In the genomic region with DNA sequence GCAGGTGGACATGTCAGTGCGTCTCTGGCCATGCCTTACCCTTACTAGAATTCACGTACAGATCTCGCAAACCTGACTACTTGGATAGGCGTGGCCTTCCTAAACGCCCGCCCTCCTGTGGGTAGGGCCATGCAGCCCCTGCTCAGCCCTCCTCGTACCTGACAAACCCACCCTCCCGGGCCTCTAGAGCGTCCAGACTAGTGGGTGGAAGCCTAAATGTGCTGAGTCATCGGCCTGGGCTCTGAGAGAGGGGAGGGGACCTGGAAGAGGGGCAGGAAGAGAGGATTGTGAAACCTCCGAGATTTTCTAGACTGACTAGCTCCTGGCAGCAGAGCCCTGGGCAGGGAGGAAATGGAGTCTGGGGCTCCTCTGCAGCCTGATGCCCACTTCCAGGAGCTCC, we compare ENCODE assay signal across 8 mouse cellular contexts. TPM values are rescaled to one million over a fixed set of nuclear protein-coding genes. Genes with fewer than 3 reads are reported as not detected.
DNase-seq lines count a peak whose midpoint lies in the region; ATAC-seq and TF ChIP-seq lines count a peak whose summit lies in the region.

No protein-coding gene starts in this region.

- TF ChIP-seq CTCF in stomach, postnatal 0 days (IDR thresholded peaks at IDR 0.05; ENCODE audit: low read depth) = 0 out of 2 replicates have a peak, but pooled peaks have one; percentile 3

- DNase-seq in 3134 (ENCODE audit: extremely low read depth, insufficient read length, low spot score) (peak; percentile 80), ES-E14 (ENCODE audit: low read depth, low spot score) (peak; percentile 85)
- peak; percentile 48 for DNase-seq in embryonic facial prominence, embryonic 11.5 days (ENCODE audit: low spot score)
- DNase-seq in kidney, postnatal 25 days = peak; percentile 46 to 76
- peak; percentile 70 to 82 for DNase-seq in lung, postnatal 4 days
- peak; percentile 67 for DNase-seq in stomach, postnatal 0 days (ENCODE audit: low spot score)
- DNase-seq in thymus, postnatal 10 days (ENCODE audit: low spot score in 2 of 2) = no peak

- peaks cover 42% of the 10 kb centered on the region for H3K36me3 ChIP-seq in ES-E14 (ENCODE audit: control insufficient read depth, insufficient read depth, low read length, poor library complexity, severe bottlenecking)
- no peaks in the 10 kb centered on the region; the same call in 1 of the 2 replicates for H3K36me3 ChIP-seq in embryonic facial prominence, embryonic 11.5 days (replicated peaks; ENCODE audit: control insufficient read depth, insufficient read depth, low read depth, low read length)
- H3K36me3 ChIP-seq in heart, embryonic 15.5 days = peaks cover 18% of the 10 kb centered on the region
- no peaks in the 10 kb centered on the region for H3K36me3 ChIP-seq in stomach, postnatal 0 days (ENCODE audit: control insufficient read depth, insufficient read depth, low read length)

- 0 out of 2 replicates have a peak, but pooled peaks have one; percentile 2 for ATAC-seq in embryonic facial prominence, embryonic 11.5 days (replicated peaks; ENCODE audit: insufficient number of reproducible peaks, low FRiP score, low TSS enrichment, low read depth)
- peak; percentile 25; the same call in 1 of the 2 replicates for ATAC-seq in heart, embryonic 15.5 days (replicated peaks; ENCODE audit: insufficient number of reproducible peaks, insufficient read depth, low FRiP score, low read depth)
- peak; percentile 57 for ATAC-seq in stomach, postnatal 0 days (ENCODE audit: low FRiP score, low TSS enrichment)

- H3K27me3 ChIP-seq in embryonic facial prominence, embryonic 11.5 days (ENCODE audit: control insufficient read depth, insufficient read depth, low read length) = no peaks in the 10 kb centered on the region
- H3K27me3 ChIP-seq in heart, embryonic 15.5 days = no peaks in the 10 kb centered on the region
- no peaks in the 10 kb centered on the region for H3K27me3 ChIP-seq in stomach, postnatal 0 days (ENCODE audit: control insufficient read depth, insufficient read depth, low read length)

- no peak for TF ChIP-seq EP300 in stomach, postnatal 0 days (optimal IDR thresholded peaks at IDR 0.05)

- H3K27ac ChIP-seq in ES-E14 (ENCODE audit: insufficient read depth, low read depth, low read length, poor library complexity, severe bottlenecking) = peak overlapping the region; percentile 95
- H3K27ac ChIP-seq in embryonic facial prominence, embryonic 11.5 days (replicated peaks; ENCODE audit: low read depth, low read length) = no peak overlapping the region
- H3K27ac ChIP-seq in heart, embryonic 15.5 days = peak overlapping the region; percentile 47; the same call in 1 of the 2 replicates
- H3K27ac ChIP-seq in stomach, postnatal 0 days (replicated peaks) = peak overlapping the region; percentile 69

- WGBS in embryonic facial prominence, embryonic 11.5 days = 18% methylated on average over 11 of the region's 11 CpGs
- 20% methylated on average over 11 of the region's 11 CpGs for WGBS in heart, embryonic 15.5 days
- 14% methylated on average over 11 of the region's 11 CpGs for WGBS in stomach, postnatal 0 days

- in situ Hi-C loops in ES-E14 (cut with MboI; ENCODE audit: low sequenced_read_pairs in 2 of 2, unreplicated experiment in 2 of 2) = no loop called here

- peak overlapping the region; percentile 77 for H3K9ac ChIP-seq in ES-E14 (ENCODE audit: insufficient read depth, low read depth, low read length, poor library complexity, severe bottlenecking)
- no peak overlapping the region for H3K9ac ChIP-seq in embryonic facial prominence, embryonic 11.5 days (replicated peaks; ENCODE audit: low read length)
- no peak overlapping the region for H3K9ac ChIP-seq in heart, embryonic 15.5 days
- no peak overlapping the region for H3K9ac ChIP-seq in stomach, postnatal 0 days (ENCODE audit: low read length)

- H3K4me2 ChIP-seq in embryonic facial prominence, embryonic 11.5 days (ENCODE audit: low read depth, low read length) = peak overlapping the region; percentile 65; the same call in 1 of the 2 replicates
- peak overlapping the region; percentile 71 for H3K4me2 ChIP-seq in heart, embryonic 15.5 days
- H3K4me2 ChIP-seq in stomach, postnatal 0 days (replicated peaks; ENCODE audit: low read depth) = peak overlapping the region; percentile 61

- H3K4me1 ChIP-seq in ES-E14 (ENCODE audit: control insufficient read depth in 2 of 2, insufficient read depth in 2 of 2, low read length in 2 of 2, poor library complexity in 1 of 2) = peaks cover 2 to 9% of the 10 kb centered on the region in 2 experiments; a peak in 2 of 4 replicates
- H3K4me1 ChIP-seq in embryonic facial prominence, embryonic 11.5 days (ENCODE audit: control insufficient read depth, insufficient read depth, low read length) = no peaks in the 10 kb centered on the region
- H3K4me1 ChIP-seq in heart, embryonic 15.5 days (replicated peaks) = peaks cover 19% of the 10 kb centered on the region
- H3K4me1 ChIP-seq in stomach, postnatal 0 days (replicated peaks; ENCODE audit: control insufficient read depth, insufficient read depth) = no peaks in the 10 kb centered on the region

- peak overlapping the region; percentile 88 to 93 for H3K4me3 ChIP-seq in ES-E14 (ENCODE audit: insufficient read depth in 1 of 2, low read depth in 1 of 2, low read length in 2 of 2, poor library complexity in 1 of 2, severe bottlenecking in 1 of 2)
- 0 out of 2 replicates have a peak overlapping the region, but pooled peaks have one; percentile 10 for H3K4me3 ChIP-seq in embryonic facial prominence, embryonic 11.5 days (ENCODE audit: low read depth, low read length)
- H3K4me3 ChIP-seq in heart, embryonic 15.5 days = peak overlapping the region; percentile 76
- H3K4me3 ChIP-seq in stomach, postnatal 0 days (ENCODE audit: low read depth, low read length) = 0 out of 2 replicates have a peak overlapping the region, but pooled peaks have one; percentile 54

- no peaks in the 10 kb centered on the region for H3K9me3 ChIP-seq in ES-E14 (ENCODE audit: control insufficient read depth, insufficient read depth, low read depth, low read length)
- no peaks in the 10 kb centered on the region for H3K9me3 ChIP-seq in embryonic facial prominence, embryonic 11.5 days (replicated peaks; ENCODE audit: control insufficient read depth, low read length)
- H3K9me3 ChIP-seq in heart, embryonic 15.5 days (replicated peaks) = no peaks in the 10 kb centered on the region
- no peaks in the 10 kb centered on the region for H3K9me3 ChIP-seq in stomach, postnatal 0 days (ENCODE audit: control insufficient read depth, low read length)

TF ChIP-seq in ES-E14, 5 proteins besides CTCF, POLR2A, EP300 and RAD21:
- TF ChIP-seq MAFK (IDR thresholded peaks at IDR 0.05; ENCODE audit: insufficient read depth, low read depth, low read length) = peak; percentile 99
- no peak for TF ChIP-seq CHD2 (IDR thresholded peaks at IDR 0.05; ENCODE audit: low read depth, low read length)
- TF ChIP-seq ZNF384 (IDR thresholded peaks at IDR 0.05; ENCODE audit: low read depth, low read length) = no peak
- no peak for TF ChIP-seq HCFC1 (IDR thresholded peaks at IDR 0.05; ENCODE audit: borderline replicate concordance, insufficient read depth, low read length)
- TF ChIP-seq ZC3H11A (IDR thresholded peaks at IDR 0.05; ENCODE audit: borderline replicate concordance, low read depth, low read length) = no peak

RNA-seq across cellular contexts. Expression of gene Tfe3, which starts 3.4 kb away (rescaled TPM):
- total RNA-seq in ES-E14 (2012; rRNA removed) = 32.3 and 45.8 TPM in 2 replicates
- 16.2 and 16.5 TPM in 2 replicates for polyA plus RNA-seq in embryonic facial prominence, embryonic 11.5 days (2014; fragmentation: Nextera tagmentation; extraction: Ambion mirVana)
- polyA plus RNA-seq in heart, embryonic 15.5 days (2015; fragmentation: Nextera tagmentation; extraction: Ambion mirVana) = 16.6 and 21.7 TPM in 2 replicates
- polyA plus RNA-seq in stomach, postnatal 0 days (2015; fragmentation: Nextera tagmentation; extraction: Ambion mirVana) = 17.3 and 18.2 TPM in 2 replicates

RNA-seq across cellular contexts. Expression of gene Ccdc120, which starts 15.1 kb away (rescaled TPM):
- total RNA-seq in ES-E14 (2012; rRNA removed) = 15.8 and 22.9 TPM in 2 replicates
- 14.5 and 20.2 TPM in 2 replicates for polyA plus RNA-seq in embryonic facial prominence, embryonic 11.5 days (2014; fragmentation: Nextera tagmentation; extraction: Ambion mirVana)
- polyA plus RNA-seq in heart, embryonic 15.5 days (2015; fragmentation: Nextera tagmentation; extraction: Ambion mirVana) = 4.1 and 8.7 TPM in 2 replicates
- polyA plus RNA-seq in stomach, postnatal 0 days (2015; fragmentation: Nextera tagmentation; extraction: Ambion mirVana) = 21.5 and 23.0 TPM in 2 replicates

RNA-seq across cellular contexts. Expression of gene Gripap1, which starts 23.8 kb away (rescaled TPM):
- 14.9 and 22.6 TPM in 2 replicates for total RNA-seq in ES-E14 (2012; rRNA removed)
- 35.6 and 35.9 TPM in 2 replicates for polyA plus RNA-seq in embryonic facial prominence, embryonic 11.5 days (2014; fragmentation: Nextera tagmentation; extraction: Ambion mirVana)
- polyA plus RNA-seq in heart, embryonic 15.5 days (2015; fragmentation: Nextera tagmentation; extraction: Ambion mirVana) = 25.9 and 31.1 TPM in 2 replicates
- polyA plus RNA-seq in stomach, postnatal 0 days (2015; fragmentation: Nextera tagmentation; extraction: Ambion mirVana) = 20.0 and 20.9 TPM in 2 replicates

RNA-seq across cellular contexts. Expression of gene Praf2, which starts 37.5 kb away (rescaled TPM):
- 41.9 and 48.0 TPM in 2 replicates for total RNA-seq in ES-E14 (2012; rRNA removed)
- 85.4 and 88.7 TPM in 2 replicates for polyA plus RNA-seq in embryonic facial prominence, embryonic 11.5 days (2014; fragmentation: Nextera tagmentation; extraction: Ambion mirVana)
- polyA plus RNA-seq in heart, embryonic 15.5 days (2015; fragmentation: Nextera tagmentation; extraction: Ambion mirVana) = 30.5 and 39.4 TPM in 2 replicates
- polyA plus RNA-seq in stomach, postnatal 0 days (2015; fragmentation: Nextera tagmentation; extraction: Ambion mirVana) = 23.8 and 26.0 TPM in 2 replicates

RNA-seq across cellular contexts. Expression of gene Gm45208, which starts 43.7 kb away (rescaled TPM):
- 0.26 TPM in 1 of 2 replicates, not detected in the other for total RNA-seq in ES-E14 (2012; rRNA removed)
- not detected in 2 replicates for polyA plus RNA-seq in embryonic facial prominence, embryonic 11.5 days (2014; fragmentation: Nextera tagmentation; extraction: Ambion mirVana)
- 1.2 TPM in 1 of 2 replicates, not detected in the other for polyA plus RNA-seq in heart, embryonic 15.5 days (2015; fragmentation: Nextera tagmentation; extraction: Ambion mirVana)
- not detected in 2 replicates for polyA plus RNA-seq in stomach, postnatal 0 days (2015; fragmentation: Nextera tagmentation; extraction: Ambion mirVana)

Comparison
In these comparisons a context has a peak if more than half of its experiments do, and no peak if none do; other contexts are left out.
1. DNase-seq: peak in 3134 (single experiment), ES-E14 (single experiment), embryonic facial prominence, embryonic 11.5 days (single experiment), kidney, postnatal 25 days (2 of 2), lung, postnatal 4 days (2 of 2) and stomach, postnatal 0 days (single experiment); none in thymus, postnatal 10 days (0 of 2).
2. H3K4me3 ChIP-seq: peak in every context shown above with its lines; median percentile 90 in ES-E14; 76 in heart, embryonic 15.5 days; 54 in stomach, postnatal 0 days; 10 in embryonic facial prominence, embryonic 11.5 days.
3. ATAC-seq: peak in every context shown above with its lines; median percentile 57 in stomach, postnatal 0 days; 25 in heart, embryonic 15.5 days; 2 in embryonic facial prominence, embryonic 11.5 days.
4. Peak in every context shown above with its lines, with median percentiles within 50 percentile points of each other: H3K4me2 ChIP-seq.